Mouse (Mus musculus) layer of hippocampus, adult 11-12 months (tissue): ENCODE data around the gene Zgrf1.

Experiments
- DNase-seq: peaks from one replicate; pipeline ENCODE4 v3.0.0; 2022; ENCODE audit warnings: low spot score

The Zgrf1 gene

GRCm38 (mm10) chr3:127552973-127553719 is at the start of gene Zgrf1, which contains the start of gene Larp7:
Gene Zgrf1 (plus strand): TSS chr3:127553489.
Gene Larp7 (minus strand): TSS chr3:127553349.
- peak; percentile 99 for DNase-seq

GRCm38 (mm10) chr3:127507878-127508783 is 45.2 kb upstream of the Zgrf1 start:
- no peak for DNase-seq

GRCm38 (mm10) chr3:127511786-127512746 is 41.2 kb upstream of the Zgrf1 start:
- DNase-seq: no peak

GRCm38 (mm10) chr3:127512794-127513335 is 40.4 kb upstream of the Zgrf1 start:
- DNase-seq: no peak

DNA sequence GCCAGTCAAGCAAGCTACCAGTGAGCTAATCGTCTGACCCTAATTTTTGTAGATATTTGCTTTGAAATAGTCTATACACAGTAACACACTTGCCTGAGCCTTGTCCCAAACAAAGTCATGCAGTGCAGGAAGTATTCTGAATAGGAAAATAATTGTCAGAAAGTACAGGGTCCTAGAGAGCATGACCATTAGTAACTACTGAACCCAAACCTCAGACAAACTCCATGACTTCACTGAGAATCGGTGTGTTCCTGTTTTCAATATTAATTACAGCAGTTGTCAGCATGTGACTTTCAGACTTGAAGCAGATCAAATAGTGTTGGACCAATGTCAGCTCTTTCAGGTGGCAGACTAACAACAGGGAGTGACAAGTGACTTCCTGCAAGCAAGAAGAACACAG is 39.6 kb upstream of the Zgrf1 start:
- DNase-seq: no peak

- DNase-seq: no peak
Observed at GRCm38 (mm10) chr3:127515251-127515650, 38.0 kb upstream of the Zgrf1 start.

GRCm38 (mm10) chr3:127520300-127520699 is 33.0 kb upstream of the Zgrf1 start:
- DNase-seq: no peak

DNA sequence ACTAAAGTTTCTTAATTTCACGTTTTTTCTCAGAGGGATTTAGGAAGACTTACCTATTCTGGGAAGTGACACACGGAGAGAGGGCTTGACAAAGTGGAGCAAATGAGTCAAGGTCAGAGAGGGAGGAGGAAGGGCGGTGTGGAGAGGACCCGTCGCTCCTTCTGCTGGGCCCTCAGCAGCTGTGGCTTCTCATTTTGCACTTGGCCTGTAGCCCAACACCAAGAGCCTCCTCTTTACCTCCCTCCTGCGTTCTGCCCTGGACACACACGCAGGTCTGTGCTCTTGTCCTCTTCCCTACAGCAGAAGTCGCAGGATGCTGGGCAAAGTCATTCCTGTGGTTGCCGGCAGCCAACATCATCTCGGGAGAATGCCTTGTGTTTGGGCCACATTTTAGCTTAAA is 32.1 kb upstream of the Zgrf1 start:
- DNase-seq: no peak

- DNase-seq: no peak
Observed at GRCm38 (mm10) chr3:127525188-127525819, 28.0 kb upstream of the Zgrf1 start.

DNA sequence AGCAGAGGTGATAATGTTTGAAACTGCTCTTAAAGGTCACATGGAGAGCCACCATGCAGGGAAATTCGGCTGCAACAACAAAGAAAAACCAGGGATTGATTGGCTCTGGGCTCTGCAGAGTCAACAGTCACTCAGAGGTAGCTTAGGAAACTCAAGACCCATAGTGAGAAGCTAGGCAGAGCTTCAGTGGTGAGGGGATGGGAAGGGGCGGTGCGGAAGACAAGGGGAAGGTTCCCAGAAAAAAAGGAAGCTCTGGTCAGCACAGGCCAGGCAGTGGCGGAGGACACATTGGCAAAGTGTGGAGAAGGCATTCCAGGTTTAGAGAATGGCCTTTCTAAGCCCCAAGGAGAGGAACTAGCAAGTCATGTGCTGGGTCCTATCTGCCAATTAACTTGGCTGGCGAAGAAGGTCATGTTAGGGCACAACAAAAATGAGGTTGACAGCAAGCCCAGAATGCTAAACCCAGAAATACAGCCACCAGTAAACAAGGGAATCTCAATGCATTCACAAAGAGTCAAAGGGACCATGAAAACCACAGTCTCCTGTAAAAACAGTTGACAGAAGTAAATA is 25.7 kb upstream of the Zgrf1 start:
- peak; percentile 4 for DNase-seq

- no peak for DNase-seq
Observed at GRCm38 (mm10) chr3:127529210-127529609, 24.1 kb upstream of the Zgrf1 start.

GRCm38 (mm10) chr3:127529824-127530223 is 23.5 kb upstream of the Zgrf1 start:
- no peak for DNase-seq

- no peak for DNase-seq
Observed at GRCm38 (mm10) chr3:127530293-127530692, 23.0 kb upstream of the Zgrf1 start.

GRCm38 (mm10) chr3:127539193-127539592 is 14.1 kb upstream of the Zgrf1 start:
- no peak for DNase-seq

- no peak for DNase-seq
Observed at GRCm38 (mm10) chr3:127543976-127544375, 9.3 kb upstream of the Zgrf1 start.

DNA sequence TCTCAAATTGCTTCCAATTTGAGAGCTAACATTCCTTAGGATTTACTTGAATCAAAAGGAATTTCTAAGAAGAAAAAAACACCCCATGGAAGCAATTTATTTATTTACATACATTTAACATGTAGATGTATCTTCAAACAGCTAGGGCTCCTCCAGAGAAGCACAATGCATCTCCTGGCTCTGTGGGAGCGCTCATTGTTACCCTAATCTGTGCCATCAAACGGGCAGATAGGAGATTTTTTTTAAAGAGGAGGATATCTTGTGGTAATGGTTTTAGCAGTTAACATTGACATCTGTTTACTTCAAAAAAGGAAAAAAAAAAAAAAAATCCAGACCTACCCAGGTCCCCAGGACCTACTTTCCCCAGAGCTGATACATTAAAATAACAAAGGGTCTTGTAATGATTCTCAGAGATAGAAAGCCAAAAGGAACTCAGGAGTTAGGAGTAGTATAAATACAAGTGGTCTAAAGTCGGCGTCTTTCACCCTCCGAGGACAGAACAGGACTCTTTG is 8.6 kb upstream of the Zgrf1 start:
- no peak for DNase-seq

- DNase-seq: no peak
Observed at GRCm38 (mm10) chr3:127547882-127548281, 5.4 kb upstream of the Zgrf1 start.

GRCm38 (mm10) chr3:127552434-127552972 is 786 bp upstream of the Zgrf1 start:
- DNase-seq: no peak

DNA sequence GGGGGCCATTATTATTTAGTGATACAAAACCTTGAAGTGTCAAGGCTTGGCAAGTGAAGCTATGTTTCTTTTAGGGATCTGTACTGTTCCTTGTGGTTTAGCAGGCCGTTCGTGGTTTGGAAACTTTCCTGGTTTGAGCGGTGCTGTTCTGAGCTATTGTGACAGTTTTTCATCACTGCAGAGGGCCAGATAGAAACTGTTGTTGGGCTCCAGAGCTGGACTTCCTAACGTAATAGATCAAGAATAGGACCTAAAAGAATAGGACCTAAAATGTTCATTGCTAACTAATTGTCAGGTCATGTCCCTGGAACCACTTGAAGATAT is 393 bp downstream of the Zgrf1 start:
- DNase-seq: no peak

GRCm38 (mm10) chr3:127554723-127555122 is 1.4 kb downstream of the Zgrf1 start:
- DNase-seq: no peak
